Mouse (Mus musculus) ovary, postnatal 36 days (tissue): ENCODE measurements around the gene Znhit6.
A peak's percentile ranks its signal among the peaks of the same experiment; 100 is the strongest.

ENCODE experiments used
- DNase-seq: peaks from one replicate; pipeline ENCODE4 v3.0.0; 2022; ENCODE audit warnings: low spot score, mixed read lengths

The Znhit6 gene

DNA sequence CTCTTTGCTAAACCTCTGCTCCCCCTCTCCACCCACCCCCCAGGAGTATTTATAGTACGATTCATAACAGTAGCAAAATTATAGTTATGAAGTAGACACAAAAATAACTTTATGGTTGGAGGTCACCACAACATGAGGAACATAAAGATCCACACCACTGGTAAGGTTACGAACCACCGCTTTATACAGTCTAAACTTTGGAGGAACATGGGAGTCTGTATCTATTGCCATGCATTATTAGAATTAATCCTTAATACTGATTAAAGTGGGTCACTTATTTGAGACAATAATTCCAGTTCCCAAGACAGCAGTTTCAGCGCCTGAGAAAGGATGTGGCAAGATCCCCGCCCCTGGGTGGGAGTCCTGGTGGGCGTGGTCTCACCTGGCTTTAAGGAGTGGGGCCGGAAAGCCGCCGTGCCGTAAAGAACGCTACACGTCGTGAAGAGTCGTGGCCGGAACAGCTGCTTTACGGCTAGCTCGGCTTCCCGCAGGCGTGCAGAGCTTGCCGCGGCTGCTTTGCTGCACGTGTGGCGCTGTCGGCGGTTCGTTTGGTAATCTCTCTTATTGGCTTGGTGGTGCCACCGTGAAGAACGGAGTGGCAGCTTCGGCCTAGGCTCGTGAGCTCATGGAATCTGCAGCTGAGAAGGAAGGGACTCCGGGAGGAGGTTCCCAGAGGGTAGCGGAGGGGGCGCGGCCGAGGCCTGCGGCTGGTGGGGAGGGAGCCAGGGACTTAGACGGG is at the start of gene Znhit6:
Gene Znhit6, plus strand, starts transcription at position 463 of the 739 bp plus-strand sequence.
- peak; percentile 91 for DNase-seq

DNA sequence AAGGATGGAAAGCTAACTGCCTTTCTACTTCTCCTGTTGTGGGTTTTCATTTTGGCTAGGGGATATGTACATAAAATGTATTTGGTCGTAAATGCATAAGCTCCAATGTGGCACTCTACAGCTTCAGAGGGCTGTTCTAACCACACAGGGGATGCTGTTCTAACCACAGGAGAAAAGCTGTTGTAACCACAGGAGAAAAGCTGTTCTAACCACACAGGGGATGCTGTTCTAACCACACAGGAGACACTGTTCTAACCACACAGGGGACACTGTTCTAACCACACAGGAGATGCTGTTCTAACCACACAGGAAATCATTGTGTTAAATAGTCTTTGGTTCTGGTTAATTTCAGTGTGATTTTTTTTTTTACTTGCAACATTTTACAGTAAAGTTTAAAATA is 38.1 kb upstream of the Znhit6 start:
- DNase-seq, result no peak

DNA sequence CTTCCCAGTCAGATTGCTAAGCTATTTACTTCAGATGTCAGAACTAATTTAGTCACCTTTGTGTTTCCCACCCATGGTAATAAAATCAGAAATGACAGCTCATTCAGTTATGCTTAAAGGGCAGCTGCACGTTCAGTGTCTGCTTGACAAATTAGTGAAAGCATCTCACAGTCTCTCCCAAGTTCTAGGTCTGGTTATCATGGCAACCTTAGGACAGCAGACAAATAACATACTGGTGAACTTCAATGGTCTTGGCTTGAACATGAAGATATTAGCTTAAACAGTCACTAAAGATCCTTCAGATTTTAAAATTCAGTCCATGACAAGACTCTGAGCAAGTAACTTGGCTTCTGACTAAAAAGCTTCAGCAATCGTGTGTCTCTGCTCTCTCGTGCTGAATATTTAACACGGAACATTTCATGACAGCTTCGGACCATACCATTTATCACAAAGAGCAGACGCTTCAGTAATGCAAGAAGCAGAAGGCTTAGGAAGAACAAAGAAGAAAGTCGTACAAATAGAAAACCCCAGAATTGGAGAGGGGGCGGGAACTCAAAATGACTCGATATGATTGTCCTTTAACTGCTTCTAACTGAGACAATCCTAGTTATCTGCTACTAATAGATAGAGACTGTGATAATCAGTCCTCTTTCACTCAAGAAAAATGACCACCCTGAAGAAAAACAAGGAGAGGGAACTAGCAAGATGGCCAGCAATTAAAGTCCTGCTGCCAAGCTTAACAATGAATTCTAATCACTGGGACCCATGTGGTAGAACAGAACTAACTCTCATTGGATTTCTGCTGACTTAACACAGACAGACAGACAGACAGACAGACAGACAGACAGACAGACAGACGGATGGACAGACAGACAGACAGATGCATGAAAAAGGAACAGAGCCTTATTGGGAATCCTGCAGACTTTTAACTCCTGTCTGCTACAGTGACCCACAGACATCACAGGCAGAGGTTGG is 27.3 kb upstream of the Znhit6 start:
- no peak for DNase-seq

DNA sequence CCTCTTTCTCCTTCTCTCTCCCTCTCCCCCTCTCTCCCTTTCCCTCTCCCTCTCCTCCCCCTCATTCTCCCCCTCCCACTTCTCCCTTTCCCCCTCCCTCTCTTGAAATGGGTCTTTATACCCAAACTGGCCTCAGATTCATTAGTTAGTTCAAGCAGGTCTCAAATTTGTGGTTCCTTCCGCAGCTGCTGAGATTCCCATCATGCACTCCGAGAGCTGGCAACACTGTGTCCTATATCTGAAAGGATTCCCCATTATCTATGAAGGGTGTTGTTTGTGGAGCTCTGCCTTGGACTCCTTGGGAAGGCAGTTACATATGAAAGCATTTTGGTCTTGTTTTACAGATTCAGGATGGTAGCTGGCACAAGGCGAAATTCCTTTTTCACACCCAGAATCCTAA is 25.8 kb upstream of the Znhit6 start:
- DNase-seq, result no peak

DNA sequence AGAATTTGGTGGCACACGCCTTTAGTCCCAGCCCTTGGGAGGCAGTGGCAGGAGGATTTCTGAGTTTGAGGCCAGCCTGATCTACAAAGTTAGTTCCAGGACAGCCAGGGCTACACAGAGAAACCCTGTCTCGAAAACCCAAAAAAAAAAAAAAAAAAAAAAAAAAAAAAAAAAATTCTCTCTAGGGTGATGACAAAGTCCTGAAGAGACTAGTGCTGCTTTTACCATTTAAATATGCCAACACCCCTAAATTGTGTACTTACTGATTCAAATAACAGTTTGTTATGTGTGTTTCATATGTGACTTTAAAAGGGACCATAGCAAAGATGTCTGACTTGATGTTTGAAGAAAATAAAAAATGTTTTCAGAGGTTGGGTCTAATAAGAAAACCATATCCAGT is 21.6 kb upstream of the Znhit6 start:
- no peak for DNase-seq

DNA sequence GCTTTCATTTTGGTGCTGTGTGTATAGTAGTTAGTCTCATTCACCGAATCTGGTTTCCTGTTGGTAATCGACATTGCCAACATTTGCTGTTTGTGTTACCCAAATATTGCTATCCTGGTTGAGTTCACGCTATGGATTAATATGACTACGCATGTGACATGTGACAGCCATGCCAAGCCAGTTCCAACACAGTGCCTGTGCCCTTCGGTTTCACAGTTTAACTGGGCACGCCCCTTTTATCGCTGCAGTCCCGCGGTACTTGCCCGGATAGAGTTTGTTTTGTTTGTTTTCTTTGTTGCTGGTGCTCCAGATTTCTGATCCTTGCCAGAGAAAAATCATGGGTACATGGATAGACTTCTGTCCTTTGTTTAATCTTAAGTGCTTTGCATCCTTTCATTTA is 19.8 kb upstream of the Znhit6 start:
- no peak for DNase-seq

DNA sequence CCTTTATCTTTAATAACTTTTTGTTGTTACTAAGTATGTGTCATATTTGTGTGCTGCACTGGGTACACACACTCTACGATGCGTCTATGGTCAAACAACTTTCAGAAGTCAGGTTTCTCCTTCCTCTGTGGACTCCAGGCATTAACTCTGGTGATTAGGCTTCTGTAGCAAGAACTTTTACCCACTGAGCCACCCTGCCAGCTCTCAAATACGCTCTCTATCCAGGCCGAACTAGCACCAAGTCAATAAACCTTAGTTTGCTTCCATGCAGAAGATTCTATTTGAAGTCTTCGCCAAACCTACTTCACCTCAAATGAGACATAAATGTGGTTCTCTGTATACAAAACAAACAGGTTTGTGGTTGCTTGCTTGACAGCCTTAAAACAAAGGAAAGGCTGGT is 16.3 kb upstream of the Znhit6 start:
- no peak for DNase-seq

DNA sequence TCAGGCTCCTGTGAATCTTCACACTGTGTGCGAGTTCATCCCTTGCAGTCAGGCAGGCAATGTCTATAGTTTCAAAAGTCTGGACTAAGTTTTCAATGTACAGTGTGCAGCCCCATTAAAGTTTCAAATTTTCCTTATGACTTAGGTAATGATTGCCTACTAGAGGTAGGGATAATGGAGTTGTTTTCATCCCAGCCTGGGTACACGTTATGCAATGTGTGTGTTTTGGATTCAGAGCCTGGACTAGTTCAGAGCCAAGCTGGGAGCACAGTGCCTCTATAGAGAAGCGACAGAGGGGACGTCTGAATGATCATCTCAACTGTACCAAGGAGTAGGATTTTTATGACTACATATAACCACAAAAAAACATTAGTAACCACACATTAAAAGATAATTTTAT is 15.9 kb upstream of the Znhit6 start:
- no peak for DNase-seq

DNA sequence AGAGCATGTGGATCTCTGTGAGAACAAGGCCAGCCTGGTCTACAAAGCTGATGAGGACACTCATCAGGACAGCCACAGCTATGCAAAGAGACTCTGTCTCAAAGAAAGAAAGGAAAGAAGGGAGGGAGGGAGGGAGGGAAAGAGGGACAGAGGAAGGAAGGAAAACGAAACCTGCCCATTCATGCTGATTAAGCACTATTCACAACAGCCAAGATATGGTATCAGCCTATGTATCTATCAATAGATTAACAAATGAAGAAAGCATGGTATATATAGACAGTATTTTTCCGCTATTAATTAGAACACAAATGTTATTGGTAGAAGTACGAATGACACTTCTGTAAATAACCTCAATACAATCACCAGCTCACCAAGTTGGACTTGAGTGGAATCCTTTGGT is 1.5 kb upstream of the Znhit6 start:
- no peak for DNase-seq

DNA sequence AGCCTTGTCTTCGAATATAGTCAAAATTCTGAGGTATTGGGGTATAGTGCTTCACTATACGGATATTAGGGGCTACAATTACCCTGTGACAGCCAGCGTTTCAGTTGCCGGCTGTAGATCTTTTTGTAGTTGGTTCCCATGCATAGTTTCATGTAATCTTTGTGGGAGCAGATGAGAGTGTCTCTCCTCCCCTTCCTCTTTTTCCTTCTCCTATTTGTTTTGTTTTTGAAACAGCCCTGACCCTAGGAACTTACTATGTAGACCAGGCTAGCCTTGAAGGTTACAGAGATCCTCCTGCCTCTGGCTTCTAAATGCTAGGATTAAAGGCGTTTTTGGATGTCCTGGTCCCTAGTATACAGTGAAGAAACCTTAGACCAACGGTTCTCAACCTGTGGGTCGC is 665 bp upstream of the Znhit6 start:
- no peak for DNase-seq

DNA sequence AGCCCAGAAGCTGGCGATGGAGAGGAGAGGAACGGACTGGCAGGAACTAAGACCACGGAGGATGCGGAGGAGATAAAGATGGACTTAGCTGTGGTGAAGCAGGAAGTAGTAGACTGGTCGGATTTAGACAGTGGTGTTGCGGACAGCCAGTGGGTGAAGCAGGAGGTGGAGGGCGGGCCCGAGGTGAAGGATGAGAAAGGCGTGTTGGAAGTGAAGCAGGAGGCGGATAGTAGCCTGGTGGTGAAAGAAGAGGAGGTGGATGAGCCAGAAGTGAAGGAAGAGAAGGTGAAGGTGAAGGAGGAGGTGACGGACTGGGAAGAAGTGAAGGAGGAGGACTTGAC is 447 bp downstream of the Znhit6 start:
- no peak for DNase-seq

DNA sequence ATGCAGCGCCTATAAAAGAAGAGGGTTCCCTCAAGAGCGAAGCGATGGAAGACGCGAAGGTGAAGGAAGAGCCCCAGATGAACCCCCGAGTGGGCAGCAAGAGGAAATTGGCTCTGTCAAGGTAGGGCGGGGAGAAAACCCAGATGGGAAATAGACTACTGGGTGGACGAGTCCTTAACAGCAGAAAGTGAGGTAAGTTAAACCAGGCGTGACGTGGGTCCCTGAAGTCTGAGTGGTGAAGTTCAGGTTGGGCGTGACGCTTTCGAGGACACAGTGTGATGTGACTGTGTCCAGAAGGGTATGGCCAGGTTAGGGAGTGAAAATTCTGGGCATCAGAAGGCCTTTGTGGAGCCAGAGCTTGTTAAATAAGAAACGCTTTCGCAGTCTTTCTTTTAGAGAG is 871 bp downstream of the Znhit6 start:
- no peak for DNase-seq

DNA sequence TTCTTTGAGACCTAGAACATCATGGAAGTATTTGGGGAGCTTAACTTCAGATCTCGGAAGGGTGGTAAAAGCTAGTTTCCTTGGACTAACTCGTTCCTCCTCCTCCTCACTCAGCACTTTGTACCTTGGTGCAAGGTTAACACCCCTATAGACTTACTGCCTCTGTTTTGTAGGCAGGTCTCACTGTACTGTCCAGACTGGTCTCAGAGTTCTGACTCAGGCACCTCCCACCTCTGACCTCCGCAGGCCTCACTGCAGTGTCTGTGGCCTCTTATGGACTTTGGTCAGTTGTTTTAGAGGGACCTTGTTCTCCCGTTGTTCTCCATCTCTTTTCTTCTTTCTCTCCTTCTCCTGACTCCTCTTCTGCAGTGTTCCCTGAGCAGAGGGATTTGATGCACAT is 7.0 kb downstream of the Znhit6 start:
- no peak for DNase-seq

DNA sequence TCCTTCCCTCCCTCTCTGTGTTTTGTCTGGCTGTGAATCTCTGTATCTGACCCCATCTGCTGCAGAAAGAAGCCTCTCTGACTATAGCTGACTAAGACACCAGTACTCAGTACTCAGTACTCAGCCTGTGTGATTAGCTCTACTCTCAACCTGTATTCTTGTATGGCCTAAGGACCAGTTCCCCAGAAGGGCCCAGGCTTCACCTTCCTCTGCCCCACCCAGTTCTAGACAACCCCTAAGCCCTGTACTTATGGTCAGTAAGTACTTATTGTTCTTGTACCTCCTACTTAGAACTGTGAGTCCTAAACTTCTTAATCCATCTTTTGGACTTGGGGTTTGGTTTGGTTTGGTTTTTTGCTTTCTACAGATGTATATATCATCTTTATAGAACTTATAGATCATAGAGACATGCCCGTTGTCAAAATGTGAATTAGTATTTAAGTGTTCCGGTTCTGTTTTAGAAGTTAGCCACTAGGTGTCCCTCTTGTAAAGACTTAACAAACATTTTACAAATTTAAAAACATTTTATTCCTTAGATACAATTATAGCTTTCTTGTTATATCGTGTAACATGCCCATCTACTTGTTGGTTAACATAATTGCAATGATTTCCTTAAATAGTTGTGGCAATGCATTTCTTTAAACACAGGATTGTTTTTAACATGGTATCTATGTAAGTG is 7.7 kb downstream of the Znhit6 start:
- no peak for DNase-seq

DNA sequence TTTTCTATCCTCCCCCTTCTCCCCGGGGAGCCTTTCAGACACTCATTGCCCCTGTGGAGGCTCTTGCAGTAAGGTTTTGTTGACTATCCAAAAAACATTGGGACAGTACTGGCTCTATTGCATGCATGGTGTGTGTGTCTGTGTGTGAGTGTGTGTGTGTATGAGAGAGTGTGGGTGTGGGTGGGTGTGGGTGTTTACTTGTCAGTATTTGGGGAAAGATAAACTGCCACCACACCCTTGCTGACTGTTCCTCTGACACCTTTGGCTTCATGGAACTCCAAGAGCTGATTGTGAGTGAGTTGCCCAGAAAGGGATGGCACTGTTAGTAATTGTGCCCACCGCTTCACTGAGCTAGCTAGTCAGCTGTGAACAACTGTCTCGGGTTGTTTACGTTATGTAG is 14.6 kb downstream of the Znhit6 start:
- no peak for DNase-seq

DNA sequence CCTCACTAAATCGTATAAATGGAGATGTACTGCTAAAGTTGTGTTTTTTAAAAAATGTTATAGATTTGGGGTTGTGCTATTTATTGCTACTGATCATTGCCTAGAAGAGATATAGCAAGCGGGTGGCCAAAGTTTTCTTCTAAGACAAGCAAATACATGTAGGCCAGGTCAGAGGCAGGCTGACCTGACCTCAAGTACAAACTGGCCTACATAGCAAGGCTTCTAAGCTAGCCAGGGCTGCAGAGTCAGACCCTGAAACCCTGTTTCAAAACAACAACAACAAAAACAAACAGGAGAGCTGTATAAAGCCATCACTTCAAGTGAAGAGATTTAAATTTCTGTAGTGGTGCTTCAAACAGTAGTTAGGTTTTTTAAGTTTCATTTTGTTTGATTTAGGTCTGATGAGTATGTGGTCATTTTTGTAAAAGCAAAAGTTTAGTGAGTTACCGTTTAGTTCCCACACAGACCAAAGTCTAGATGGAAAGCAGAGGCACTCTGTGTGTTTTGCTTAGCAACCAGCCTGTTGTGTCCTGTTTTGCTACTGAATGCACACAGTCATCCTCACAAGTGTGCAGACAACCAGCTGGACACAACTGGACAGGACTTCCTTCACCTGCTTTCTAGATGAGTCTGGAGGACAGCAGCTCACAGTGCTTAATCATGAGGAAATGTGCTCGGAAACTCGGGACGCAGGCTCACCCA is 16.0 kb downstream of the Znhit6 start:
- no peak for DNase-seq

DNA sequence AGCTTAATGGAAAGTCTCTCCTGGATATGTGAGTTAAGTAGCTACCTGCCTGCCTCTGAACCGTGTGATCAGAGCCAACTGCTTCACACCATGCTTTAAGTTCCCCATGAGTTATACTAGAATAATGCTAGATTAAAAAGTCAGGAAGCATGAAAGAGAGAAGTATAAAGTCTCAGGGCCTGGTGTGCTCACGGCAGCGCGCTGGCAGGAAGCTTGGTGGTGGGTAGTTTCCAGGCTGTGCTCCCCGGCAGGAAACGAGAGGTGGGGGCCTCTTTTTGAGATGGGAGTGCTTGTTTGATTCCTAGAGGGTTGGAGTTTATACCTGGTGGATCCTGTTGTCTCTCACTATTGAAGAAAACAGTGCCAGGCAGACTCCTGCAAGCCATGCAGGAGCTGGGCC is 19.3 kb downstream of the Znhit6 start:
- no peak for DNase-seq

DNA sequence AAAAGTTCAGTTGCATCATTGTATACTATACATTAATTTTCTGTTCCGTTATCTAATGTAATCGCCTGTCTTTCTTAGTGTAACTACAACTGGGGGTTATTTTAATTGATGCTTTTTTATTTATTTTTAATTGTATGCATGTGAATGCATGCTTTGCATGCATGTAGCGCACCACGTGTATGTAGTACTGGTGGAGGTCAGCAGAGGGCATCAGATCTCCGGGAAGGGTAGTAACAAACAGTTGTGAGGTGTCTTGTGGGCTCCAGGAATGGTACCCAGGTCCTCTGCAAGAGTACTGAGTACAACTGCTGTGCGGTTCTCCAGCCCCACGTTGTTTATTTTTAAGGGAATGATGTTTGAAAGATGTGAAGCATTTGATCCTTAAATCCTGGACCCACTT is 23.1 kb downstream of the Znhit6 start:
- DNase-seq, result no peak

DNA sequence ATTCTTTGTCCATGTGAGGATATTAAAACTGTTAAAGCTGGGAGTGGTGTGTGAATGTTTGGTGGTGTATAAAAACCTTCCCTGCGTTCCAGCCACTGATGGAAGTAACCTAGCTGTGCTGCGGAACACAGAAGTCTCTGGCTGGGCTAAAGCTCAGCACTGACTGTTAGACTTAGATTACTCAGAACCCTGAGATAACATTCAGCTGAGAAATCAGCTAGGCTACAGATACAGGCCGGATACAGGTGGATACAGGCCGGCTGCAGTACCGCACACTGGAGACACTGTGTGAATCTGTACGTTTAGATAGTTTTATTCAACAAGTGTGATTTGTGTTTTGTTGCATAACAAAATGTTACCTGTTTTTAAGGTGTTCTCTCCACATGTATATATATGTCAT is 24.8 kb downstream of the Znhit6 start:
- no peak for DNase-seq

DNA sequence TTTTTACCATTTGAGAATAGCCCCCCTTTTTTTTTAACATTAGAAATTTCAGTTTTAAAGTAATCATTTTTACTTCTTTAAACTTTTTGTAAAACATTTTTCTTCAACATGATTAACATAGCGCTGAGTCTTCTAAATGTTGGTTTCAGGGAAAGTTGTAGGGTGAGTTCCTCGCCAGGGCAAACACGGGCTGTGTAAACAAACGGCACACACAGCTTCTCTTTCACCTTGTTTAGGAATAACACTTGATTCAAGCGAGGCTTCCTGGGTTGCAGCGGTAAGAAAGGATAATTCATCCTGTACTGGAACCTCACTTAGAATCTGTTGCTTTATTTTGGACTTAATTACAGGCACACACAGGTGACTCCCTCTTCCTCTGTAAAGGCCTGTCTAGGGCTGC is 25.3 kb downstream of the Znhit6 start:
- DNase-seq, result no peak

DNA sequence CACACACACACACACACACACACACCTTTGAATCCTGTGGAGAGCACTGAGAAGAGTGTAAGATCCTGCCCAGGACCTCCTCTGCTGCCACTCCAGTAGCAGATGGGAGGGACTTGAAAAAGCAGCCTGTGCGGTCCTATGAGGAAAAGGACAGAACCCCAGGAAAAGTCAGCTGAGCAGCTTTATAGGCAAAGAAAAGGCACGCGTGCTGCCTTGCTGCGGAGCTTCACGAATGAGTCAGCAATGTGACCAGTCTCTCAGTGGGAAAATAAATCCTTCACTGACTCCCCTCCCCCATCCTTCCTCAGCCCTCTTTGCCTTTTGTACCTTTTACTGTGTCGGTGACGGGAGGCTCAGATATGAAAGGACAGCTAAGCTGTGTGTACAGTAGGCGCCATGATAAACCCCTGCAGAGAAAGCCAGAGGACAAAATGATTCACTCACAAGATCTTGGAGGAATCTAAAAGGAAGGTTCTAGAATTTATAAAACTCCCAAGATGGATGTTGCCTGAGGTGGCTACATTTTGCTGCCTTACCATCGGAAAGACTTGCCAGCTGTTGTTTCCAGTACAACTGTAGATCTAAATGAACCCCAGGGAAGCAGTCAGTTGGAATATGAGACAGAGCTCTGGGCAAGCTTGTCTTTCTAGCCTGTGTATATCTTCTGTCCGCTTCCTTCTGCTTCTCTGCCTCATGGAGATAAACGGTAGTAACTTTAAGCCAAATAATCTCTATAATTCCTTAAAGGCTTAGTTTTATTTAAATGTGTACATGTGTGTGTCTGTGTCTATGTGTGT is 26.6 kb downstream of the Znhit6 start:
- no peak for DNase-seq
